In the genomic region with DNA sequence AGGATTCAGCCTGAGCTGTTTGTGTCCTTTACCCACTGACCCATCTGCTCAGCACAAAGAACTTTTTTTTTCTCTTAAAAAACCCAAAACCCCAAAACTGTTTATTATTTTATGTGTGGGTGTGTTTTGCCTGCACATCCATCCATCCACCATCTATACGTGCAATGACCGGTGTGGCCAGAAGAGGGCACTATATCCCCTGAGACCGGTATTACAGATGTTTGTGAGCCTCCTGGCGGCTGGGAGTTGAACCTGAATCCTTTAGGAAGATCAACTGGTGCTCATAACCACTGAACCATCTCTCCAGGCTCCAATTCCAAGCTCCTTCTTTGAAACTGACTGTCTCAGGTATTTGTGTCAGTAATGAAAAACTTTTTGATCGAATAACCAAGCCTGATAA, we compare ENCODE assay signal across 7 mouse cellular contexts. TPM values are rescaled to one million over a fixed set of nuclear protein-coding genes. Genes with fewer than 3 reads are reported as not detected.
DNase-seq lines count a peak whose midpoint lies in the region; ATAC-seq and TF ChIP-seq lines count a peak whose summit lies in the region.

No protein-coding gene starts in this region.

- no peak overlapping the region for H3K27ac ChIP-seq in ES-Bruce4 (ENCODE audit: insufficient read depth, low read length)
- H3K27ac ChIP-seq in lung, embryonic 14.5 days (ENCODE audit: low read depth): no peak overlapping the region

- TF ChIP-seq POLR2A in ES-Bruce4 (IDR thresholded peaks at IDR 0.05; ENCODE audit: insufficient read depth, low read length): no peak

- no peaks in the 10 kb centered on the region for H3K27me3 ChIP-seq in ES-Bruce4 (ENCODE audit: control insufficient read depth, insufficient read depth, low read length, poor library complexity, severe bottlenecking)
- no peaks in the 10 kb centered on the region for H3K27me3 ChIP-seq in lung, embryonic 14.5 days (ENCODE audit: insufficient read depth, low read length)

- no peak overlapping the region for H3K9ac ChIP-seq in ES-Bruce4 (ENCODE audit: low read depth, poor library complexity, severe bottlenecking)
- no peak overlapping the region for H3K9ac ChIP-seq in lung, embryonic 14.5 days

- H3K4me3 ChIP-seq in ES-Bruce4 (ENCODE audit: low read depth, low read length): no peak overlapping the region
- H3K4me3 ChIP-seq in lung, embryonic 14.5 days (ENCODE audit: low read depth, low read length): no peak overlapping the region

- ATAC-seq in lung, embryonic 14.5 days (ENCODE audit: insufficient read depth): no peak; the same call in 1 of the 2 replicates

- no peaks in the 10 kb centered on the region for H3K36me3 ChIP-seq in ES-Bruce4 (ENCODE audit: control insufficient read depth, insufficient read depth, low read length, poor library complexity, severe bottlenecking)
- H3K36me3 ChIP-seq in lung, embryonic 14.5 days (ENCODE audit: insufficient read depth): no peaks in the 10 kb centered on the region

- peak; percentile 97 for TF ChIP-seq CTCF in ES-Bruce4 (IDR thresholded peaks at IDR 0.05; ENCODE audit: low read depth, low read length)
- peak; percentile 95 for TF ChIP-seq CTCF in lung, embryonic 14.5 days (IDR thresholded peaks at IDR 0.05; ENCODE audit: low read depth)

- no peak for TF ChIP-seq EP300 in ES-Bruce4 (IDR thresholded peaks at IDR 0.05; ENCODE audit: insufficient read depth, low read depth, low read length)

- no peak overlapping the region for H3K4me2 ChIP-seq in lung, embryonic 14.5 days

- H3K9me3 ChIP-seq in ES-Bruce4 (replicated peaks; ENCODE audit: control insufficient read depth, insufficient read depth, low read length, poor library complexity, severe bottlenecking): no peaks in the 10 kb centered on the region
- H3K9me3 ChIP-seq in lung, embryonic 14.5 days (ENCODE audit: low read depth, low read length): no peaks in the 10 kb centered on the region

- no peaks in the 10 kb centered on the region for H3K4me1 ChIP-seq in ES-Bruce4 (ENCODE audit: control insufficient read depth, insufficient read depth, low read length)
- H3K4me1 ChIP-seq in lung, embryonic 14.5 days (ENCODE audit: insufficient read depth): no peaks in the 10 kb centered on the region

- 19% methylated on average over 5 of the region's 5 CpGs for WGBS in lung, embryonic 14.5 days

- peak; percentile 84 for DNase-seq in B cell, adult 2 months
- DNase-seq in c-Kit-positive CD71-positive TER-119-negative erythroid progenitor cells, embryonic 14.5 days (ENCODE audit: low read depth): peak; percentile 64
- peak; percentile 10 for DNase-seq in gonadal fat pad, adult 2 months (ENCODE audit: low read depth)
- DNase-seq in kidney, postnatal 4 days: peak; percentile 89 to 90
- DNase-seq in lung, embryonic 14.5 days: peak; percentile 87
- DNase-seq in right cerebral cortex, postnatal 4 days: peak; percentile 62

RNA-seq across cellular contexts. Expression of a gene that starts 48.0 kb away (rescaled TPM):
- 25.5 and 27.4 TPM in 2 replicates for polyA plus RNA-seq in ES-Bruce4 (2011; ENCODE audit: insufficient read depth, insufficient read length, low read depth, missing spikeins)
- 10.2 and 10.7 TPM in 2 replicates for polyA plus RNA-seq in gonadal fat pad, adult 2 months (2012; rRNA removed)
- 8.3 and 8.9 TPM in 2 replicates for polyA plus RNA-seq in lung, embryonic 14.5 days (2014; fragmentation: Nextera tagmentation; extraction: Ambion mirVana)

Comparison
In these comparisons a context has a peak if more than half of its experiments do, and no peak if none do; other contexts are left out.
1. DNase-seq: peak in every context shown above with its lines; median percentile 90 in kidney, postnatal 4 days; 87 in lung, embryonic 14.5 days; 84 in B cell, adult 2 months; 64 in c-Kit-positive CD71-positive TER-119-negative erythroid progenitor cells, embryonic 14.5 days; 62 in right cerebral cortex, postnatal 4 days; 10 in gonadal fat pad, adult 2 months.